Mouse (Mus musculus): ENCODE measurements around the gene Mpp1.

Mpp1 gene

DNA sequence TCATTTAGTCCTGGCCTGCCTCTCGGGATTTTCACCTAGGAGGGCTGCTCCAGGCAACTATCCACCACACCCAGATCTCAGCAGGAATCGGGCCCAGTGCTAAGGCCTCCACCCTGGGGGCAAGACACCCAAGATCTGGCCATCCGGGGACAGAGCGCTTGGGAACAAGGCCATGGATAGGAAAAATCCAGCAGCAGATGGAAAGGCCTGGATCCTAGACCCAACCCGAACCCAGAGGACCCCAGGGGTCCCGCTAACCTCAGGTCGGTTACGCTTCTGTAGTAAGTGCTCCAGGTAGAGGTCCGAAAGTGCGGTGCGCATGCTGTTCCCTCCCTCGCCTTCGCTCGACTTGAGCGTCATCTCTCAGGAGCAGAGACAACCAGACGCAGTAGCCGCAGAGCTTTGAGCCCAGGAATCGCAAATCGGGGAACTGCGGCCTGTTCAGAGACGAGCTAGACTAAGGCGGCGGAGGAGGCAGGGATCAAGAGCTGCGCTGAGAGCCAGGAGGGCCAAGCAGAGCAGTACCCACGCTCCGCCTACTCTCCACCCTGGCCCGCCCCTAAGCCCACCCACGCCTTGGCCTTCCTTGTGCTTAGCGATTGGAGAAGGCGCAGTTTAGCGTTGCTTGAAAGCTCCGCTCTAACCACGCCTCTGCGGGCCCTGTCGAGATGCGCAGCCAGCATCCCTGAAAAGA, at the start of gene Mpp1:
Gene Mpp1 (minus strand): TSS at position 550 of the 694 bp plus-strand sequence.
- DNase-seq (ENCODE audit: low spot score) = peak; percentile 81

DNA sequence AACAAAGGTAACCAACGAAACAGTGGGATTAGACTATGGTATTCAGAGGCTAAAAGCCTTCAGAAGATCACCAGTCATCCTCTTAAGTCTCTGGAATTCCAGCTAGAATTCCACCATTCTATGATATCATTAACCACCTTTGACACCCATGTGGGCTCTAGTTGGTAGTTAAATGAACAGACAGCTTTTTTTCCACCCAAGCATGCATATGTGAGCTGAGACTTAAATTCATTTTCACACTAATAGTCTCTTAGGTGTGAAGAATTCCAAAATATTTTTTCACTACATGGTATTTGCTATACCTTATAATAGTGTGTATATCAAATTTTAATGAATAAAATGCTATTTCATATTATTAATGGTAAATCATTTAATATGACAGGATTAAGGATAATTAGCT, 32.9 kb upstream of the Mpp1 start, which contains the start of gene Smim9:
Gene Smim9 (minus strand): TSS at position 101 of the 400 bp plus-strand sequence.
- DNase-seq (ENCODE audit: low spot score) = no peak

GRCm38 (mm10) chrX:75155576-75156243, 24.9 kb upstream of the Mpp1 start:
- DNase-seq (ENCODE audit: low spot score) = peak; percentile 48

GRCm38 (mm10) chrX:75152249-75152648, 21.4 kb upstream of the Mpp1 start:
- DNase-seq (ENCODE audit: low spot score) = no peak

DNA sequence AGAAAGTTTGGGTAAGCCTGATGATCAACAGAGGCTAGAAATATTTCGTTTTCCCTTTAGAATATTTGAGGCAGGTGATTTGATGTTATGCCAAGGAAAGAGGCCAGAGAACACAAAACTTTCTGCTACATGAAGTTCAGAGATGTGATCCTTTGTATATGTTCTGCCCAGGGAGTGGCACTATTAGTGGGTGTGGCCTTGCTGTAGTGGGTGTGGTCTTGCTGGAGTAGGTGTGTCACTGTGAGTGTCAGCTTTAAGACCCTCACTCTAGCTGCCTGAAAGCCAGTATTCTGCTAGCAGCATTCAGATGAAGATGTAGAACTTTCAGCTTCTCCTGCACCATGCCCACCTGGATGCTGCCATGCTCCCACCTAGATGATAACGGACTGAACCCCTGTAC, 19.5 kb upstream of the Mpp1 start:
- no peak for DNase-seq (ENCODE audit: low spot score)

DNA sequence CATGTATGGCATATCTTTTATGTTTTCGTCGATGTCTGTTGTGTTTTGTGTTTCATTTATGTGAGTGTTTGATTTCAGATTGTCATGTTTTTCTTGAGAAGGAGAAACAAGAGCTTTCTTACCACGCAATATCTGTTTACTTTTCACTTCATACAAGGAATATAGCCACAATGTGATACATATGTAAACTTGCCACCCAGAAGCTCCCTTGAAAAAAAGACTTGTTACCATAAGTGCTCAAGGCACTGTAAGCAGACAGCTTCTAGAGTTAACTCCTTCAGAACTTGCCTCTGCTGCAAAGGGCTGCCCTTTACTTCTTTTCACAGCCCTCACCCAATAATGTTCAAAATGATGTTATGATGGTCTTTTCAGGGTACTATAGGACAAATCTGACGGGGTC, 17.6 kb upstream of the Mpp1 start:
- no peak for DNase-seq (ENCODE audit: low spot score)

DNA sequence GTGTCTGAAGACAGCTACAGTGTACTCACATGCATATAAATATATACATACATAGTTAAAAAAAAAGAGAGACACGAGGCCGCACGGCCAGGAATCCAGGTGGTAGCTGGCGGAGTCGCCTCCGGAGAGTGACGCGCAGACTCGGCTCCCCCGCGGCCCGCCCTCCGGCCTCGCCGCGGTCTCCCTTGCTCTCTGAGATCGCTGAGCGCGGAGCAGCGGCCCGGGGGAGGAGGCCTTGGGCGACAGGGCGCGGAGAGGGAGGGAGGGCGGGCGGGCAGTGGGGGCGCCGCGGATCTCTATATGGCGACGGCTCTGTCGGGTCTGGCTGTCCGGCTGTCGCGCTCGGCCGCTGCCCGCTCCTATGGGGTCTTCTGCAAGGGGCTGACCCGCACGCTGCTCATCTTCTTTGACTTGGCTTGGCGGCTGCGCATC, 12.3 kb upstream of the Mpp1 start:
- peak; percentile 43 for DNase-seq (ENCODE audit: low spot score)

- DNase-seq (ENCODE audit: low spot score) = no peak
Measured at GRCm38 (mm10) chrX:75138182-75138581, 7.4 kb upstream of the Mpp1 start.

- no peak for DNase-seq (ENCODE audit: low spot score)
Measured at GRCm38 (mm10) chrX:75137729-75138128, 6.9 kb upstream of the Mpp1 start.

- no peak for DNase-seq (ENCODE audit: low spot score)
Measured at GRCm38 (mm10) chrX:75136938-75137337, 6.1 kb upstream of the Mpp1 start.

GRCm38 (mm10) chrX:75129474-75129873, 1.3 kb downstream of the Mpp1 start:
- DNase-seq (ENCODE audit: low spot score) = no peak

- no peak for DNase-seq (ENCODE audit: low spot score)
Measured at GRCm38 (mm10) chrX:75128333-75128980, 2.4 kb downstream of the Mpp1 start.

- DNase-seq (ENCODE audit: low spot score) = no peak
Measured at GRCm38 (mm10) chrX:75126893-75127292, 3.9 kb downstream of the Mpp1 start.

DNA sequence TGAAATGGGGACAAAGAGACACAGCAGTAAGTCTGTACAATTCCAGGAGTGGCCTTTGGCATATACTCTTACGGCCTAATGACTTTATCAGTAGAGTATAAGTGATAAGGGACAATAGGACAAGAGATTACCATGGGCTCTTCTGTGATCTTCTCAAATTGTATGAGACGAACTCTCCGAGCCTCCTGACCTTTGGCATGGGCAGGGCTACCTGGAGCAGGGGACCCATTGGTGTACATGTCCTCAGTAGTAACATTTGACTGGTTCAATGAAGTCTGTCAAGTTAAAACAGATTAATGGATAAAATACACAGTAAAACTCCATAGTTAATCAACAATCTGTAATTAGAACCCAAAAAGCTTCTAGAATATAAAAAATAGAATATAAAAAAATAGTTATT, 5.2 kb downstream of the Mpp1 start:
- no peak for DNase-seq (ENCODE audit: low spot score)

- DNase-seq (ENCODE audit: low spot score) = no peak
Measured at GRCm38 (mm10) chrX:75115550-75115949, 15.3 kb downstream of the Mpp1 start.

GRCm38 (mm10) chrX:75102293-75102692, 28.5 kb downstream of the Mpp1 start:
- no peak for DNase-seq (ENCODE audit: low spot score)

DNA sequence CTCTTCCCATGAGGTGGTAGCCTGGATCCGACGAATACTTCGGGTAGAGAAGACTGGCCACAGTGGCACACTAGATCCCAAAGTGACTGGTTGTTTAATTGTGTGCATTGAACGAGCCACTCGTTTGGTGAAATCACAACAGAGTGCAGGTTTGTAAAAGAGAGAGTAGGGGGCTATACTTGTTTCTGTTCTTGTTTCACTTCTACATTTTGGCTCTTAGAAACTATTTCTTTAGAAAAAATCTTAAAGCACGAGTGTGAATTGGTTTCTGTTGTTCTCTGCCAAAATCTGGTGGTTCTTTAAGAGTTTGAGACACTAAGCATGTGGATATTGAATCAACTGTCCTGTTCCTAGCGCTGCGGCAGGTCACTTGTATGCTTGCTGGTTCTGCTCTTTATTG, 32.0 kb downstream of the Mpp1 start:
- no peak for DNase-seq (ENCODE audit: low spot score)

GRCm38 (mm10) chrX:75096163-75096770, 34.5 kb downstream of the Mpp1 start:
- peak; percentile 36 for DNase-seq (ENCODE audit: low spot score)

DNA sequence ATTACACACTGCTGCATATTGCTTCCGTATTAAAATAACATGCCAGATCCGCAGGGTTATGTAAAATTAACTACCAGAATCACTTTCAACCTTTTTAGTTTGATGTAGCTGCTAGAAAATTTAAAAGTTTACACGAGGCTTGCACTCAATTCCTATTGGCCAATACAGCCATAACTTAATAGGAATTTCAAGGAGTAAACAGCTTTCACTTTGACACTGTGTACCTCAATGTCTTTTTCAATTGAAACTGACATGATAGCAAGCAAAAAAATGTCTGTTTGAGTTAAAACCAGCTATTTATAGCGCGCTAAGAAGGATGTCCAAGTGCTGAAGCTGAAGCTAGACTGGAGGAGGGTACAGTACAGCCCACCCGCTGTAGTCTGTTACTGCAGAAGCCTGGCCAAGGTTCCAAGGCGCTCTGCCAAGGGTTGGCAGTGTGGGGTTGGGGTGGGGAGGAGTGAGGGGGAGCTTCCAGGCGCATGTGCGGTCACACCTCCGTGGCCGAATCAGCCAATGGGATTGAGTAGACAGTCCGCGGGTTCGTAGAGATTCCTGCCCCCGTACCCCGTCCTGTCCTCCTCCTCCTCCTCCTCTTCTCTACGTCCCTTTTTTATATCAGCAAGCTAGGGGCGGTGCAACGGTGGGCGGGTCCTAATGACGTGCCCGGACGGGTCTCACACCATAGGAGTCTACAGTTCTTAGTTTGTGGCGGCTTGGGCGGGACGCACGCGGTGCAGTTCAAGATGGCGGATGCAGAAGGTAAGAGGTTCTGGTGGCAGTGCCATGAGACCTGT, 35.2 kb downstream of the Mpp1 start, which contains the start of gene Dkc1:
Gene Dkc1 (plus strand): TSS at position 486 of the 794 bp plus-strand sequence.
- peak; percentile 86 for DNase-seq (ENCODE audit: low spot score)

GRCm38 (mm10) chrX:75085654-75086053, 45.2 kb downstream of the Mpp1 start:
- DNase-seq (ENCODE audit: low spot score) = no peak

DNA sequence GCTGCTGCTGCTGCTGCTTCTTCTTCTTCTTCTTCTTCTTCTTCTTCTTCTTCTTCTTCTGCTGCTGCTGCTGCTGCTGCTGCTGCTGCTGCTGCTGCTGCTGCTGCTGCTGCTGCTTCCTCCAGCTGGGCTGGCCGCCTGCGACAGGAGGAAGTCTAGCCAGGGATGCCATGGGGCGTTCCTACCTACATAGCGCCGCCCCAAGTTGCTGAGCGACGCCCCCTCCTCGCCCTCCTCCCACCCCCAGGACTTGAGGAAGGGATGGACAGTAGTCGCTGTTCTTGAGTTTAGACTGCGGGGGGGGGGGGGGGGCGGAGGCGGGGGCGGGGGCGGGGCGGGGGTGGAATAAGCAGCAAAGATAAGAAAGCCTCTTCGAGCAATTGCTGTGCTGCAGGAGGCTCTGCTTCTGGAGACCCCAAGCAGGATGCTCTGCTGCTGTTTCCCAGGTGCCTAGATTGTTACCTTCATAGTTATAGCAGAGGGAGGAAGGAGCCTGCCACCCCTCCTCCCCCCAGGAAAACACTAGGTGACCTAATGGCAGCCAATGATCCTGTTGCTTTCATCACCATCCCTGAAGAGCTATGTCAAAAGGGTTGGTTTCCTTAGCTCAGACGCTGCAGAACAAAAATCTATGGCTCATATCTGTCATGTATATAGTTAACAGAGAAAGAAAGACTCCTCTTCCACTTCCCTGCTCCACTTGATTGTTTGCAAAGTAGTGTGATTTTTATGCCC, 45.9 kb downstream of the Mpp1 start, which contains the start of gene Gab3:
Gene Gab3 (minus strand): TSS at position 685 of the 735 bp plus-strand sequence.
- DNase-seq (ENCODE audit: low spot score) = peak; percentile 60

Data from testis, postnatal 10 days (tissue).